Mouse (Mus musculus) frontal cortex, postnatal 36 days (tissue): ENCODE results near the gene Tmem63a.
"Not testable (repeated sequence)": the region's sequence is repeated elsewhere in the genome, so short reads cannot be mapped to it uniquely, and the experiment has no call there.

Experiments used
- DNase-seq, 2 experiments: peaks; one replicate each; pipeline ENCODE4 v3.0.0; 2022; ENCODE audit warnings: low spot score in 2 of 2

Gene Tmem63a

GRCm38 (mm10) chr1:180926286-180926685 lies 15.9 kb upstream of the Tmem63a start:
- DNase-seq = no peak

- DNase-seq = no peak
Measured at GRCm38 (mm10) chr1:180929599-180929998, 12.5 kb upstream of the Tmem63a start.

DNA sequence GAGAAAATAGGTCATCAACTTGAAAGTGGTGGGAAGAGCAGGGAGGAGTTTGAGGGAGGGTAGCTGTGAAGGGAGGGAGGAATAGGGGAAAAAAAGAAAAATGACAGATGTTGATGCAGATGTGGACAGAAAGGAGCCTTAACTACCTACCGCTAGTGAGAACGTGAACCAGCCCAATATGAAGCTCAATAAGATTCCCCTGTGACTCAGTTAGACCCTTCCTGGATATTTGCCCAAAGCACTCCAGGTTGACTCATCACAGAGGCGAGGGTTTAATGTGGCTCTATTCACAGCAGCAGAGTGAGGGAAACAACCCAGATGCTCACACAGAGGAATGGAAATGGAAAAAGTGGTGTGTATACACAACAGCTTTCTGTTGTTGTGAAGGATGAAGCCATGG lies 11.0 kb upstream of the Tmem63a start:
- DNase-seq = no peak

DNA sequence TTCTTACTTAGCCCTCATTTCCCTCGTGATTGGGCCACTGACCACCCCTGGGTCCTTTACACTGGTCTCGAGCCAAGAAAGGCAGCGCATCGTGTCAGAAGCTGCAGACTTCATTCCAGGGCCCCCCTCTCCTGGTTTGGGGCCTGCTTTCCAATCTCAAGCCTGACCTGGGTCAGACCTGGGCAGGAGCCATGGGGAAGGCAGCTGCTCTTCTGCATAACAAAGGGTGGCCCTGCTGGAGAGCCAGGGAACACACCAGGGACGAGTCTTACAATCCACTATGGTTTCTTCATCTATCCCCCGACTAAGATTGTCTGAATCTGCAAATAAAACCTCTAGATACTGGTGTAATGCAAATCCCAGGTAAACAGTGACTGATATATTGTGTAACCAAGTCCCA lies 8.5 kb upstream of the Tmem63a start:
- DNase-seq = no peak

GRCm38 (mm10) chr1:180934467-180935419 lies 7.4 kb upstream of the Tmem63a start, which contains the start of gene Lefty1:
TSS of gene Lefty1 (plus strand) at chr1:180935022.
- no peak for DNase-seq

DNA sequence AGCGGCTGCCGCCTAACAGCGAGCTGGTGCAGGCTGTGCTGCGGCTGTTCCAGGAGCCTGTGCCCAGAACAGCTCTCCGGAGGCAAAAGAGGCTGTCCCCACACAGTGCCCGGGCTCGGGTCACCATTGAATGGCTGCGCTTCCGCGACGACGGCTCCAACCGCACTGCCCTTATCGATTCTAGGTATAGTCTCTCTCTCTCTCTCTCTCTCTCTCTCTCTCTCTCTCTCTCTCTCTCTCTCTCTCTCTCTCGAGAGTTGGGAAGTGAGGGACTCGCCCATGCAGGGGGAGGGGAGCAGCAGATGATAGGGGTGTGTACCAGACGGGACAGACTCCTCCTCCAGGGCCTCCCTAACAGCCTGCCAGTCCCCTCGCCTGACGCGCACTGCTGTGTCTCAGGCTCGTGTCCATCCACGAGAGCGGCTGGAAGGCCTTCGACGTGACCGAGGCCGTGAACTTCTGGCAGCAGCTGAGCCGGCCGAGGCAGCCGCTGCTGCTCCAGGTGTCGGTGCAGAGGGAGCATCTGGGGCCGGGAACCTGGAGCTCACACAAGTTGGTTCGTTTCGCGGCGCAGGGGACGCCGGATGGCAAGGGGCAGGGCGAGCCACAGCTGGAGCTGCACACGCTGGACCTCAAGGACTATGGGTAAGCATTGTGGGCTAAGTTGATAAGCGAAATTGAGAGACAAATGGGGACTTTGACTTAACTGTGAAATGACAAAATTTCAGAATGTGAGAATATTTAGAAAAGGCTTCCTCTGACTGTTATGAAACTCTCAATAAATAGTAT lies 5.3 kb upstream of the Tmem63a start:
- DNase-seq = not testable (repeated sequence)

DNA sequence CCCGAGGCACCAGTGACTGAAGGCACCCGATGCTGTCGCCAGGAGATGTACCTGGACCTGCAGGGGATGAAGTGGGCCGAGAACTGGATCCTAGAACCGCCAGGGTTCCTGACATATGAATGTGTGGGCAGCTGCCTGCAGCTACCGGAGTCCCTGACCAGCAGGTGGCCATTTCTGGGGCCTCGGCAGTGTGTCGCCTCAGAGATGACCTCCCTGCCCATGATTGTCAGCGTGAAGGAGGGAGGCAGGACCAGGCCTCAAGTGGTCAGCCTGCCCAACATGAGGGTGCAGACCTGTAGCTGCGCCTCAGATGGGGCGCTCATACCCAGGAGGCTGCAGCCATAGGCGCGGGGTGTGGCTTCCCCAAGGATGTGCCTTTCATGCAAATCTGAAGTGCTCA lies 4.5 kb upstream of the Tmem63a start:
- DNase-seq = not testable (repeated sequence)

DNA sequence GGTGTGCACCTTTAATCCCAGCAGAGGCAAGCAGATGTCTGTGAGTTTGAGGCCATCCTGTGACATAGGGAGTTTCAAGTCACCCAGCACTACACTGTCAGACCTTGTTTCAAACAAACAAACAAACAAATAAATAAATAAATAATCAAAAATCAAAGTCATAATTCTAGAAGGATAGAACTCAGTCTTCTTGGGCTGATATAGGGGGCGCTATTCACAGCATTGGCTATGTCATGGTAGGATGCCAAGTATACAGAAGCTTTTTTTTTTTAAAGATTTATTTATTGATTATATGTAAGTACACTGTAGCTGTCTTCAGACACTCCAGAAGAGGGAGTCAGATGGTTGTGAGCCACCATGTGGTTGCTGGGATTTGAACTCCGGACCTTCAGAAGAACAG lies 3.4 kb upstream of the Tmem63a start:
- not testable (repeated sequence) for DNase-seq

- DNase-seq = no peak
Measured at GRCm38 (mm10) chr1:180940776-180941460, 1.2 kb upstream of the Tmem63a start.

- no peak for DNase-seq
Measured at GRCm38 (mm10) chr1:180941726-180942125, 418 bp upstream of the Tmem63a start.

- DNase-seq = no peak
Measured at GRCm38 (mm10) chr1:180943032-180943644, 994 bp downstream of the Tmem63a start.

- DNase-seq = no peak
Measured at GRCm38 (mm10) chr1:180943896-180944295, 1.8 kb downstream of the Tmem63a start.

DNA sequence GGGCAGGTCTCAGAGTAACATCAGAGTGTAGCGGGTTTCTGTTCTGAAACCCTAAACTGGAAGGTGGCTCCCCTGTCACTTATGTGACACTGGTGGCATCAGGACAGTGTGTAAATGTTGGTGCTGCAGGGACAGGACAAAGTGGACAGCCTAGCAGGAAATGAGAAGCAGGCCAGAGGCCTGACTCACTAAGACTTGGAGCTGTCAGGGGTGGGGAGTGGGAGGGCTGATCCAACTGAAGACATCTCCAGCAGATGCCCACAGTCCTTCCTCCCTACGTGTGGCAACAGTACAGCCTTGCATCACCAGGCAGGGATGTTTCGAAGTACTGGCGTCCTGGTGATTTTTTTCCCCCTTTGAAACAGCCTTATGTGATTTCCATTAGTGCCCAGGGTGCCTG lies 2.4 kb downstream of the Tmem63a start:
- no peak for DNase-seq

DNA sequence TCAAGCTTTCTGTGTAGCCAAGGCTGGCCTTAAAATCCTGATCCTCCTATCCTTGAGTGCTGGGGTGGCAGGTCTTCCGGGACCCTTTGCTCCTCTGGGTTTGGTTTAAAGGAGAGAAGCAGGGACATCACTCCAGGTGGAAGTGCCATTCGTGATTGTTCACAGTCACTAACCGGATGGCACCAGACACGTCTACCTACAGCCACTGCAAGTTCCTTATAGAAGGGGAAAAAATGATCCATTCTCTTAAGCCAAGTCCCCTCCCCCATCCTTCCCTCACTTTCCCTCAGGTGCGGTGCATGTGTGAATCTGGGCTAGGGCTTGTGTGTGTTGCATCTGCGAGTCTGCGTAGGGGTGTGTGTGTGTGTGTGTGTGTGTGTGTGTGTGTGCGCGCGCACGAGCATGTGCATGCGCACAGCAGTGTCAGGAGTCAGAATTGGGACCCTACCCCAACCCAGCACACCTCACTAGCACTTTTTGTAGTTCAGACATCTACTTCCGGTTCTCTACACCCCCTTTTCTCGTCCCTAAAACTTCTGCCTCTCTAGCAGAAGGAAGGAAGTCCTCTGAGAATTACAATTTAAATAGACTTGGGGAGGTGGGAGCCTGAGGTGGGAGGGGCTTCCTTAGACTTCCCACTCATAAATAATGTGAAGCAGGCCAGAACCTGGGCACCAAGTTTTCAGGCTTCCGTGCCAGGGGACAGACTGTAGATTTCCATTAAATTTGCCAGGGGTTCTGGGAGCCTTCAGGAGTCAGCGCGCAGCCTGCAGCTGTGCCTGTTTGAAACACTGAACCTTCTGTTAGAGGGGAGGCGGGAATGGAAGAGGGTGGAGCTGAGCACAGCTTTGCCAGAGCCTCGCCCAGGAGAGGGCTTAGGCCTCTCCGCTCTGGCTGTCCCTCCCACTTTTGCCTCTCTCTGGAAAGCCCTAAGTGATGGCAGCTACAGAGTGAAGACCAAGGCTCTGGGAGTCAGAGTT lies 3.1 kb downstream of the Tmem63a start:
- no peak for DNase-seq

DNA sequence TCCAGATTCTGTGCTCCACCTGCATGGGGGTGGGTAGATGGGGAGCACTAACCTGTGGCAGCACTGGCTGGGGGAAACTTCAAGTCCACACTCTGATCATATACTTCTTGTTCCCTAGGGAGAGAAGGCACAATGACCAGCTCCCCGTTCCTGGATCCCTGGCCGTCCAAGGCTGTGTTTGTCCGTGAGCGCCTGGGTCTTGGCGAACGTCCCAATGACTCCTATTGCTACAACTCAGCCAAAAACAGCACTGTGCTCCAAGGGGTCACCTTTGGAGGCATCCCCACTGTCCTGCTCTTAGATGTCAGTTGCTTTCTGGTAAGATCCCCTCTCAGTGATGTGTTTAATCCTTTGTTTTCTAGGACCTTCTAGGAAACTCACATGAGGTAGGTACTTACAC lies 4.3 kb downstream of the Tmem63a start:
- no peak for DNase-seq

DNA sequence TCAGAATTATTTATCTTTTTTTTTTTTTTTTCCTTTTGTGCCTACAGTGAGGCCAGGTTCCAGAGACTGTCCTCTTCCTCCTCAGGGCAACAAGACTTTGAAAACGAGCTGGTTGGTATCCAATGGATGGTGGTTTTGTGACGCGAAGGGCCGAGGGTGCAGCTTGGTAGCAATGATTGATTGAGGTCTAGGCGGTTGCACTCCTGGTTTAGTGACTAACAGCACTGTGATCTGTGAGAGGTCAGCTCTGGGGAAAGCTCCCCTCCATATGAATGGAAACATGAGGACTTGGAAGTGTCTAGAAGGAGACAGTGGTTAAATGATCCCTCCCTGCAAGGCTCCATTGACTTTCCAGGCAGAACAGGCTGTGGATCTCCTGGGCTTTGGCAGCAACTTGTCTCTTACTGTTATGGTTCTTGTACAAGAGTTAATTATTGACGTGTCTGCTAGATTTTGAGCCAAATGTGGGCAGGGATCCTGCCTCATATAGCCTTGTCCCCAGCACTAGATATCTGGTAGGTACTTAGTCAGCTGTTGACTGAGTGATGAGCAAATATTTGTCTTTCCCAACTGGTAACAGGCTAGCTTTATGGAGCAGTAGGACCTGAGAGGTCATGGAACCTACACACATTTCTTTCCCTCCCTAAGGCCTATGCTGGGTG lies 10.1 kb downstream of the Tmem63a start:
- no peak for DNase-seq

GRCm38 (mm10) chr1:180952808-180953207 lies 10.7 kb downstream of the Tmem63a start:
- DNase-seq = no peak

DNA sequence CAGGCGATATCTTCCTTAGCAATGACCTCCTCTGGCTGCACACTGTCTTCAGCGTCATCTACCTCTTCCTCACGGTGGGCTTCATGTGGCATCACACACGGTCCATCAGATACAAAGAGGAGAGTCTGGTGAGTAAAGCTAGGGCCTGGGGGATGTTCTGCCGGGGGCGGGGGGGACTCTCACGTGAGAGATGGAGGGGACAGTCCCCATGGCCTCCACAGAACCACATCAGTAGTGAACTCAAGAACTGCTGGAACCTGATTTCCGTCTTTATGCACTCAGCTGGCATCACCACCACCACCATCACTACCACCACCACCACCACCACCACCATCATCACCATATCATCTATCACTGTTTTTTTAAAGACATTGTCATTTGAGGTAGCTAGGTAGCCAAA lies 14.3 kb downstream of the Tmem63a start:
- no peak for DNase-seq

DNA sequence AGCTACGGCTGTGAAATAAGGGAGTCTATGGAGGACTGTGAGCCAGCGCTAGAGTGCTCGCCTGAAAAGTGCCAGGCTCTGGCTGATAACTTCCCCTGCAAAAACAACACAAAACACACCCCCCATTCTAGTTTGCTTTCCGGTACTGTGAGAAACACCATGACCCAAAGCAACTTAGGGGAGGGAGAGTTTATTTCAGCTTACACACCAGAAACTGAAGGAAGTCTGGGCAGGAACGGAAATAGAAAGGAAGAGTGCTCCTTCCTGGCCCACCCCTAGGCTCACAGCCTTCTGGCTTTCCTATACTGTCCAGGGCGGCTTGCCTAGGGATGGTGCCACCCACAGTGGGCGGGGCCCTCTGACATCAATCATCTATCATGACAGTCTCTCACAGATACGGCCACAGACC lies 14.8 kb downstream of the Tmem63a start:
- DNase-seq = no peak

- DNase-seq = no peak
Measured at GRCm38 (mm10) chr1:180957989-180958388, 15.8 kb downstream of the Tmem63a start.
